Mouse (Mus musculus) gastrocnemius, postnatal 14 days (tissue): Measurements from ENCODE around the gene Gm10147. TPM values are rescaled to one million over a fixed set of nuclear protein-coding genes. Genes with fewer than 3 reads are reported as not detected.
"Not testable (repeated sequence)": the region's sequence is repeated elsewhere in the genome, so short reads cannot be mapped to it uniquely, and the experiment has no call there.

ENCODE experiments used
- DNase-seq: peaks from one replicate; pipeline ENCODE4 v3.0.0; 2021; ENCODE audit warnings: mixed read lengths
- intact Hi-C: fragments of 180-260 bp; cut with DNase I; formaldehyde crosslinking; loops from one replicate; pipeline ENCODE4 v1.15.1; 2025; ENCODE audit warnings: low total_unique reads
- long read RNA-seq, 2 experiments: library from polyadenylated mRNA; stranded (forward); transcript quantifications; one replicate each; pipeline ENCODE4 v2.0.0; 2021
- microRNA-seq, 2 experiments: library from miRNA; unstranded; fragments of <30 nt; microRNA quantifications; one replicate each; pipeline ENCODE4 v1.2.0; 2021
- total RNA-seq, 2 experiments: library from RNA; stranded (reverse); gene quantifications; 2 replicates each; pipeline ENCODE4 v1.2.3; 2021

Gene Gm10147
- total RNA-seq = not detected
- long read RNA-seq, experiment 1 = 0 reads
- long read RNA-seq, experiment 2 = 0 reads

DNA sequence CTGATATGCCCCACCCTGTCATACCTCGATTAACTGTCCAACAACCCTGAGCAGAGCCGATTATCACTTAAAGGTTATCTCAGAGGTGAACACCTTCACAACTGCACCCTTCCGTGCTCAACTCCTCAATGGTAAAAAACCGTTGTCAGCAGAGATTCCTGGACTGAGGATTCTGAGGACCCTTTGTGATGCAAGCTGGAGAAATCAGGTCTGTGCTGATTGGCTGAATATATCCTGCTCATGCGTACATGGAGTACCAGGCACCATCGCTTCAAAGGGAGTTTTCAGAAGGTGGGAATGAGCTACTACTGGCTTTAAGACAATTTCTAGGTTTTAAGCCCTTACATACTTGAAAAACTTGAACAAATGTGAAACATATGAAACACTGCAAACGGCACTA, at the start of gene Gm10147:
TSS of gene Gm10147 (minus strand) at position 101 of the 400 bp plus-strand sequence.
- intact Hi-C loops, DNase-seq: not testable (repeated sequence)

Small RNAs within 50 kb of the gene (microRNA-seq; reads per million reads assigned to microRNA genes)
- 0 reads per million in 2 experiments for gene Gm44499
